Mouse (Mus musculus) CH12.LX (cell line): ENCODE measurements around the gene Gm5591. TPM values are rescaled to one million over a fixed set of nuclear protein-coding genes. Genes with fewer than 3 reads are reported as not detected.
"Not testable (repeated sequence)": the region's sequence is repeated elsewhere in the genome, so short reads cannot be mapped to it uniquely, and the experiment has no call there.

Source experiments
- DNase-seq: peaks from one replicate; pipeline ENCODE4 v3.0.0-alpha.2; 2013; ENCODE audit errors: extremely low read depth
- H3K27ac ChIP-seq: 2 replicates; pipeline ENCODE4 v1.5.1; 2012; ENCODE audit warnings: low read depth, mild to moderate bottlenecking, control low read depth, moderate library complexity; ENCODE audit not compliant: insufficient read depth
- H3K27me3 ChIP-seq: replicated peaks from 2 replicates; pipeline ENCODE3; 2012; ENCODE audit warnings: inconsistent platforms
- H3K36me3 ChIP-seq, 2 experiments: replicated peaks in 1 of 2; 2 replicates each; pipeline versions ENCODE3 to v1.6.1; 2012; ENCODE audit warnings: inconsistent platforms in 1 of 2, low read length in 1 of 2, mild to moderate bottlenecking in 1 of 2, mixed read lengths in 1 of 2, moderate library complexity in 1 of 2; ENCODE audit not compliant: control insufficient read depth in 1 of 2, insufficient read depth in 1 of 2
- H3K4me1 ChIP-seq, 2 experiments: 2 replicates each; pipeline ENCODE4 v1.6.1; 2012; ENCODE audit warnings: inconsistent platforms in 1 of 2, moderate library complexity in 1 of 2; ENCODE audit not compliant: insufficient read depth in 2 of 2, control insufficient read depth in 1 of 2
- H3K4me2 ChIP-seq: 2 replicates; pipeline ENCODE4 v1.6.1; 2012; ENCODE audit warnings: low read depth, mild to moderate bottlenecking, control low read depth; ENCODE audit not compliant: poor library complexity, insufficient read depth, severe bottlenecking
- H3K4me3 ChIP-seq, 3 experiments: fragments of 150-350 bp in 1 of 3; sonication (generic) in 1 of 3; replicated peaks in 1 of 3; 2 replicates each; pipeline versions ENCODE3 to v1.5.1; 2011 to 2012; ENCODE audit warnings: low read depth in 2 of 3, low read length in 2 of 3, mild to moderate bottlenecking in 2 of 3, moderate library complexity in 2 of 3, control low read depth in 1 of 3, improper control_type of control experiment in 1 of 3, inconsistent platforms in 1 of 3, mixed read lengths in 1 of 3; ENCODE audit not compliant: poor library complexity in 1 of 3
- H3K79me2 ChIP-seq: replicated peaks from 2 replicates; pipeline ENCODE4 v1.6.1; 2012; ENCODE audit warnings: mild to moderate bottlenecking, moderate library complexity; ENCODE audit not compliant: control insufficient read depth, poor library complexity, insufficient read depth, severe bottlenecking; ENCODE audit errors: extremely low read depth
- H3K9ac ChIP-seq: 2 replicates; pipeline ENCODE4 v1.6.1; 2012; ENCODE audit warnings: low read depth, mild to moderate bottlenecking, control low read depth, moderate library complexity; ENCODE audit not compliant: insufficient read depth
- H3K9me3 ChIP-seq: replicated peaks from 2 replicates; pipeline ENCODE3; 2012; ENCODE audit warnings: low read length, inconsistent platforms, mixed read lengths
- dilution Hi-C: fragments of 300-500 bp; cut with MboI; formaldehyde crosslinking; loops from 2 replicates; pipeline ENCODE4 v1.14.3; 2020; ENCODE audit warnings: low sequenced_read_pairs; ENCODE audit not compliant: extremely low pct_unique_long_range_greater_than_20kb, extremely low pct_ligation_motif_present
- in situ Hi-C: fragments of 300-500 bp; cut with MboI; formaldehyde crosslinking; loops from 3 replicates; pipeline ENCODE4 v1.14.3; 2019; ENCODE audit warnings: low sequenced_read_pairs, low pct_ligation_motif_present, low pct_unique_long_range_greater_than_20kb, mixed read lengths
- polyA plus RNA-seq: library from polyadenylated mRNA; unstranded; fragments of >175 nt; gene quantifications from 2 replicates; pipeline ENCODE4 v1.2.1, GENCODE M21; 2012; ENCODE audit warnings: low read depth; ENCODE audit not compliant: insufficient read length
- total RNA-seq, 2 experiments: library from RNA; depleted of rRNA; stranded (reverse); fragments of 300-350 nt in 1 of 2; fragments of >200 nt in 1 of 2; gene quantifications; 2 replicates each; pipeline ENCODE4 v1.2.3; 2012 to 2014

The Gm5591 gene
- not detected in 2 replicates for total RNA-seq (2012; rRNA removed)
- total RNA-seq (2014; rRNA removed): not detected in 2 replicates
- not detected in 2 replicates for polyA plus RNA-seq

- H3K36me3 ChIP-seq, H3K27me3 ChIP-seq, H3K4me1 ChIP-seq, H3K4me2 ChIP-seq, H3K4me3 ChIP-seq, dilution Hi-C loops, in situ Hi-C loops, H3K27ac ChIP-seq, H3K9ac ChIP-seq, H3K9me3 ChIP-seq, DNase-seq, H3K79me2 ChIP-seq: not testable (repeated sequence)
These were observed at the start of gene Gm5591 for GRCm38 (mm10) chr7:38528093-38528492. Gene Gm5591, minus strand, starts transcription at chr7:38528193.

- in situ Hi-C loops, H3K36me3 ChIP-seq, DNase-seq, H3K27ac ChIP-seq, dilution Hi-C loops, H3K9ac ChIP-seq, H3K4me1 ChIP-seq, H3K79me2 ChIP-seq, H3K9me3 ChIP-seq, H3K4me3 ChIP-seq, H3K4me2 ChIP-seq, H3K27me3 ChIP-seq: not testable (repeated sequence)
These were observed 39.5 kb downstream of the Gm5591 start for GRCm38 (mm10) chr7:38488468-38488867.
